Mouse (Mus musculus): ENCODE data around the gene Mb.
"Not testable (repeated sequence)": the region's sequence is repeated elsewhere in the genome, so short reads cannot be mapped to it uniquely, and the experiment has no call there.

Gene Mb

DNA sequence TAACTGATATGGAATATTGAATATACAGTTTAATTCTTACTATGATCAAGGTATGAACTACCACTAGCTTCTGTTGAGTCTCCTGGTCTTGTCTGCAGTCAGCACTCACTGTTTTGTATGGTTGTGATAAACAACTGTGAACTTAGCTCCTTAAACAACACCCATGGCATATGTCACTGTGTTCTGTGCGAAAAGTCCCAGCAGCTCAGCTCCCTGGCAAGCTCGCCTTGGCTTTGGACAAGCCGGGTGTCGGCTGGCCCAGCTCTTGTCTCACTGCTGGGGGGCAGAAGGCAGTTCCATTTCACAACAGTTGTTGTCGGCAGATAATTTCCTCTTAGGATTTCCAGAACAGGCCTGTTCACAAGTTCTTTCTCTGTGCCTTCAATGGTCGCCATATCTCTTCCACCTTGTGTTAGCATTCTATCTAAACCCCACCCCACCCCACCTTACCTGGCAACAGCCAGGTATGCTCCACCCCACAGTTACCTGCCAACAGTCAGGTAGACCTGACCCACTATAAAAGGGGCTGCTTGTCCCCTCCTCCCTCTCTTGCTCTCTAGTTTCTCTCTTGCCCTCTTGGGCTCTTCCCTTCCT lies 14.9 kb upstream of the Mb start:
- in situ Hi-C loops (cut with MseI, MboI), result no loop called here

DNA sequence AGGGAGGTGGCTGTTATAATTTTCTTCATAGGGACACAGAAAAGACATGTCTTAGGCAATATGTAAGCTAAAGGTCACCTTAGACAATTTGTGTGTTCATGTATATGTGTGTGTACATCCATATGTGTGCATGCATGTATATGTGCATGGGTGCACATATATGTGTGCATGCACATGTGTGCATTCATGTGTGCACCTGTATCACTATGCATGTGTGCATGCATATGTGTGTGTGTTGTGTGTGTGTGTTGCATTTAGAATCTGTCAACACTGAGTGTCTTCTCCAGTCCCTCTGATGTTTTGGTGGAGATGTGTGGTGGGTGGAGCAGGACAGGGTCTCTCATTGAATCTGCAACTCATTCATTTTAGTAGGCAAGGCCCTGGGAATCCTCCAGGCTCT lies 12.3 kb upstream of the Mb start:
- in situ Hi-C loops (cut with MseI, MboI), result no loop called here

DNA sequence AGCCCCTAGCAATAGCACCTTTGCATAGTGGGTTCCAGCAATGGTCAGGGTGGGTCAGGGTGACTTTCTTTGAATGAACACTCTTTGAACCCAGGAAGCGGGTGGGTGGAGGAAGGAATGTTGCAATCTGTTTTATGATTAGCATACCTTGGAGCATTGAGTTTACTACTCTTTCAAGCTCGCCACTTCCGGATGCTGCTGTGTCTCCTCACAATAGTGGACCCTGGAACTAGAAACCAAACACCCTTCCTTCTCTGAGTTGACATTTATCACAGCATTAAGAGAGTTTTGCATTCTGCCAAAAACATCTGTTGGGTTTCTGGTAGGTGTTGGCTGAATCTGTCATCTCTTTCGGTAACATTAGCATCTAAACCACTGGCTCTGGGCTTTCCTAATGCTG lies 8.9 kb upstream of the Mb start:
- in situ Hi-C loops (cut with MseI, MboI), result not testable (repeated sequence)

GRCm38 (mm10) chr15:77058566-77058965 lies 8.1 kb upstream of the Mb start:
- in situ Hi-C loops (cut with MseI, MboI), result no loop called here

- in situ Hi-C loops (cut with MseI, MboI), result no loop called here
Observed at GRCm38 (mm10) chr15:77056791-77057051, 6.3 kb upstream of the Mb start.

GRCm38 (mm10) chr15:77056001-77056790 lies 5.7 kb upstream of the Mb start:
- in situ Hi-C loops (cut with MseI, MboI), result no loop called here

- in situ Hi-C loops (cut with MseI, MboI), result no loop called here
Observed at GRCm38 (mm10) chr15:77054611-77055175, 4.2 kb upstream of the Mb start.

DNA sequence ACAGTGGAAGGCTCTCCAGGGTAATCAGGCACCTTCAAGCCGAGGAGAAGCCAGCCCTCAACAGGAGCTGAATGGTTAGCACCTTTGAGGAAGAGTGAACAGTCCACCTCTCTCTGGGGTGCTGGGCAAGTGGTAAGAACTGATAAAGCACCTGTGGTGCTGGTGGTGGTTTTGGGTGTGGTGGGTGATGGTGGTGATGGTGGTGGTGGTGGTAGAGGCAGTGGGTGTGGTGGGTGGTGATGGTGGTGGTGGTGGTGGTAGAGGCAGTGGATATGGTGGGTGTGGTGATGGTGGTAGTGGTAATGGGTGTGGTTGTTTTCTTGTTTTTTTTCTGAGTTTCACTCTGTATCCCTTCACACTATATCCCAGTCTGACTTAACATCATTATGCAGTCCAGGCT lies 2.6 kb upstream of the Mb start:
- in situ Hi-C loops (cut with MseI, MboI), result no loop called here

- in situ Hi-C loops (cut with MseI, MboI), result no loop called here
Observed at GRCm38 (mm10) chr15:77052176-77052575, 1.7 kb upstream of the Mb start.

GRCm38 (mm10) chr15:77045609-77046008 lies 4.9 kb downstream of the Mb start:
- in situ Hi-C loops (cut with MseI, MboI), result no loop called here

DNA sequence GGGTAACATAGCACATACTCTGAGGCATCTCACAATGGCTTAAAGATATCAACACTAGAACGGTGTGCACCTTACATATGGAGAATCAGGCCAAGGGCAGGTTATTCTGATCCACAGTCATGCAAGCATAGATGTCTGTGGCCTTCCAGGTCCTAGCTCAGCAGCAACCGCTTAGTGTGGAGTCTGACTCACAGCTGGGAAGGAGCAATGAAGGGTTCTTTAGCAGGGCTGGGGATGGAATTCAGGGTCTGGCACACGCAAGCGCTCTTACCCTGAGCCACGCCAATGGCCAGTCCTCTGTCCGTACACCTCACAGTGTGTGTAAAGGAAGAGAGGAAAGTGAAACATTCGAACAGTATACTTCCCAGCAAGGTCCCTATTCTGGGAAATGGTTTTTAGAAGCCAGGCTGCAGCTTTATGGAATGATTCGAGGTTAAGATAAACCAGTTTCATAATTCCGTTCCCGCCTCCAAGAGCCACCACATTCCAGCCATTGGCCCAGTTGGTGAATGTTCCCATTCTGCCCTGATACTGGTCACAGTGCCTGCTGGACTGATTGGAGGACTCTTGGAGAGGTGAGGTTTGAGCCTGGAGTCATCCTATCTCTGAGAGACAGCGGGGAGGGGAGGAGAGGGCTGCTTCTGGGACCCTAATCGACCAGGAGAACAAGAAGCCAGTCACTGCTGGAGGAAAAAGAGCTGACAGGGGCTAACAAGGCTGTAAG lies 5.7 kb downstream of the Mb start, which contains the start of gene Apol6:
Gene Apol6 (plus strand): TSS at position 133 of the 724 bp plus-strand sequence.
- in situ Hi-C loops (cut with MseI, MboI), result no loop called here

- in situ Hi-C loops (cut with MseI, MboI), result no loop called here
Observed at GRCm38 (mm10) chr15:77040784-77041183, 9.7 kb downstream of the Mb start.

DNA sequence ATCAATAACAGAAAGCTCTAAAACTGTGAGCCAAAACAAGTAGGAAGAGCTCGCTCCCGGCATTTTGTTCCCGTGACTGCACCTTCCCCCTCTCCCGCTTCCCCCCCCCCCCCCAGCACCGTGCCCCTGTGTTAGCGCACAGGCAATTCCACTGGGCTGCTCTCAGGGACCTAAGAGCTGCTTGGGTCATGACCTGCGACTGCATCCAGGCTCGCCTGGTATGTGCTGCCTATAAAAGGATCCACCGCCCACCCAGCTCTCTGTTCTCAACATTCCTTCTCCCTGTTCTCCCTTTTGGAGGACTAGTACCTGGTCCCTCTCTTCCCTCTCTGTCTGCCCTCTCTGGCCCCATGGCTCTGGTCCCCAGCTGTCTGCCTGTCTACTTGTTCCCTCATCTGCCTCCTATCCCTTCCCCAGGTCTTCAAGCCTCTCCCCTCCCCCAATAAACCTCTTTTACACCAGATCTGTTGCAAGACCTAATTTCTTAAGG lies 11.2 kb downstream of the Mb start:
- in situ Hi-C loops (cut with MseI, MboI), result no loop called here

DNA sequence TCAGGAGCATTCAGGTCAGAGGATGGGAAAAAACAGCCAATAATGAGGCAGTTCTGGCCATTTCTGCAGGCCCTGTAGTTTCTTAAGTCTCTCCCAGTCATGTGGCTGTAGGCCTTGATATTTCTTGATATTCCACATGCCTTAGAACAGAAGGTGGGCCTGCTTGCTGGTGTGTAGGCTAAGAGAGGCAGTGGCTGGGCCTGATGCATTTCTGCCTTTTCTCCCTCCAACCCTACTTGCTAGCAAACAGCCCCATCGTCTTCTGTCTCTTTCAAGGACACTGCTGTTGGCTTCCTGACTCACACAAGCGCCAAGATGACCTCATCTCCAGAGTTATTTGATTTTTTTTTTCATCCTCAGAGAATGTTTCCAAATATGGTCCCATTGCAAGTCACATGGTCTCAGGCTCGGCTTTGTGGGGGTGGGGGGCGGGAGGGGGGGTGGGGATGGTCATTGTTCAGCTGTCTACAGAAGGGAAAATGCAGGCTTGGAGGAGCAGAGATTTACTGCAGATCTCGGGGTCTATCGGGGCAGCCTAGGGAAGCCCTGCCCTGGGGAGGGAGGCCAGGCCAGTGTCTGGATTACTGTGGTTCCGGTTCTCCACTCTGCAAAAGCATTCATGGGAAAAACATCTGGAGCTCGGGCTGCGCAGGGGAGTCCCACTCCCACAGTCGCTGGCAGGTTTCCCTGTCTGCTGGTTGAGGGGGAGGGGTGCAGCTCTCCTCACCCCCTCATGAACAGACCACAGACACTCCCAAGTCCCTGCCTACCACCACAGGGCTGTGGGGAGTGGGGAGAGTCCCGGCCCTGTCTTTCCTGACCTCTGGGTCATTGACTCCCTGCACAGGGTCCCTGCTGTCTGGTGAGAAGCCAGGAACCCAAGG lies 12.9 kb downstream of the Mb start:
- in situ Hi-C loops (cut with MseI, MboI), result no loop called here

GRCm38 (mm10) chr15:77036989-77037277 lies 13.5 kb downstream of the Mb start:
- in situ Hi-C loops (cut with MseI, MboI), result no loop called here

- in situ Hi-C loops (cut with MseI, MboI), result no loop called here
Observed at GRCm38 (mm10) chr15:77036320-77036988, 14.0 kb downstream of the Mb start.

DNA sequence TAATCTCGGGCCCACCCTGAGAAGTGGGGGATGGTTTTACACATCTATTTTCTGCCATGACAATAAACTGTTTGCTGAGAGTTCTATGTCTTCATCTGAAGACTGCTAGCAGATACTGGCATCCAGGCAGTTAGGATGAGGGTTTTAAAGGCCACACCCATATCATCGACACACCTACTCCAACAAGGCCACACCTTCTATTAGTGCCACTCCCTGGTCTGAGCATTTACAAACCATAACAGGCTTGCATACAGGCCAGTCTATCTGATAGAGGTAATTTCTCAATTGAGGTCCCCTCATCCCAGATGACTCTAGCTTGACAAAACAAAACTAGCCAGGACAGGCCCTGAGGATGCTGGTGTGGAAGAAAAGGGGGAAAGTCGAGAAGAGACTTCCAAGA lies 14.8 kb downstream of the Mb start:
- in situ Hi-C loops (cut with MseI, MboI), result no loop called here

DNA sequence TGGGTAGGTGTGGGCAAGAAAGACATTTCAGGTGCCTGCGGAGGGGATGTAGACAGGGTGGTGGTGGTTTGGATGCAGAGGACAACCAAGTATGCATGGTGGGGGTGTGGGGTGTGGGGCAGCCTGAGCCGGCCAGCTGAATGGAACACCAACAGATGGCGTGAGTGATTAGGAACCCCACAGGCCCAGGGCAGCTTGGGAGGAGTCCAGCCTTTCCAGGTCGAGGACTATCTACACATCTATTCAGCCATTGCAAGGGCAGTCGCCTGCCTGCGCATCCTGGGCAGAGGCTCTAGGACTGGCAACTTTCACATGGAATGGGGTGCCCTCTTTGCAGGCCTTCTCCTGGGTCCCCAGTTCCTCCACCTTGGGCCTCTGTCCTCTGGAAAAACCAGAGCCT lies 15.9 kb downstream of the Mb start:
- in situ Hi-C loops (cut with MseI, MboI), result no loop called here

GRCm38 (mm10) chr15:77031271-77031670 lies 19.2 kb downstream of the Mb start:
- in situ Hi-C loops (cut with MseI, MboI), result no loop called here

DNA sequence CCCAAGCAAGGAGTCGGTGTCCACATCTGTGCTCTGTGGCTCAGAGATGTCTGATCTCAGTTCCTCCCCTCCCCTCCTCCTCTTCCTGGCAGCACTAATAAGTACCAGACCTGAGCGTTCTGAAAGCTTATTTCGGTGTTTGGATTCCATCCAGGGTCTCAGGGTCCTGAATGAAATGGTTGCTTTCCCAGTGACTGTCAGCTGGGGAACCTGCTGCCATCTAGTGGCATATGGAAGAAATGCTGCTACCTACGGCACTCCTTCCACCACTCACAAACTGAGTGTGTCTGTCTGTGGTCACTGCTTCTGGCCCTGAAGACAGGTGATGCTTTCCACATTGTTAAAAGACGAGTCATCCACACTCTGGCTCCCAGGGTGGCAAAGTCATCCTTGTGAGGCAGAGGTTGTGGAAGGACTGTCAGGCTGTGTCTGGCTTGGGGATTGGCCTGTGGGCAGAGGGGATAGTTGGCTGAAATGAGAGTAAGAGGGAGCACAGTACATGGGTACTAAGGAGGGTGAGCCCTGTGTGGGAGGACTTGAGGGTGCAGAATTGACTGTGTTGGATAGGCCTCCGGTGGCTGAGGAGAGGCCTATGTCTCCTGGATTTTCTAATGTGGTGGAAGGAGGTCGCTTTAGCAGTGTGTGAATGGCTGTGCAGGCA lies 21.0 kb downstream of the Mb start:
- in situ Hi-C loops (cut with MseI, MboI), result no loop called here

- in situ Hi-C loops (cut with MseI, MboI), result no loop called here
Observed at GRCm38 (mm10) chr15:77027675-77028074, 22.8 kb downstream of the Mb start.
